ENCODE assay signal across 9 mouse cellular contexts in genomic region chr3:108082251-108082875, GRCm38 (mm10). TPM values are rescaled to one million over a fixed set of nuclear protein-coding genes. Genes with fewer than 3 reads are reported as not detected.
A peak's percentile ranks its signal among the peaks of the same experiment; 100 is the strongest.
DNase-seq lines count a peak whose midpoint lies in the region; ATAC-seq and TF ChIP-seq lines count a peak whose summit lies in the region.
"Had no signal": no experiment of that assay in that cellular context is flagged by ENCODE, and none has a peak within 500 bp of the region (broad histone marks: within the 10 kb centered on the region; RNA-seq: fewer than 3 reads in every experiment).

No protein-coding gene starts in this region.

- TF ChIP-seq POLR2A in MEL (IDR thresholded peaks at IDR 0.05; ENCODE audit: control insufficient read depth in 1 of 2, insufficient read depth in 1 of 2, low read depth in 1 of 2, low read length in 2 of 2, poor library complexity in 1 of 2), result no peak
- no peak for TF ChIP-seq POLR2A in cerebellum, adult 2 months (IDR thresholded peaks at IDR 0.05; ENCODE audit: borderline replicate concordance, insufficient read depth, low read length)

- peaks cover 53% of the 10 kb centered on the region for H3K79me2 ChIP-seq in MEL (ENCODE audit: control insufficient read depth, insufficient read depth, low read length, poor library complexity)

- intact Hi-C loops in heart, postnatal 25 days (cut with DNase I), result no loop called here

- no peak for ATAC-seq in heart, embryonic 13.5 days (ENCODE audit: extremely low read depth, insufficient number of reproducible peaks, low FRiP score, low TSS enrichment)
- ATAC-seq in hindbrain, embryonic 14.5 days (ENCODE audit: low FRiP score), result no peak
- no peak for ATAC-seq in midbrain, embryonic 11.5 days (ENCODE audit: low FRiP score)

- no peak for TF ChIP-seq EP300 in MEL (IDR thresholded peaks at IDR 0.05; ENCODE audit: low read depth in 1 of 2, low read length in 2 of 2)

- peak overlapping the region; percentile 48 for H3K27ac ChIP-seq in heart, embryonic 13.5 days (replicated peaks)
- peak overlapping the region; percentile 70 for H3K27ac ChIP-seq in MEL (ENCODE audit: control insufficient read depth, low read depth, low read length)
- no peak overlapping the region for H3K27ac ChIP-seq in hindbrain, embryonic 14.5 days
- H3K27ac ChIP-seq in midbrain, embryonic 11.5 days (ENCODE audit: low read depth, low read length), result no peak overlapping the region
- H3K27ac ChIP-seq in cerebellum, adult 2 months (ENCODE audit: insufficient read depth, low read length), result no peak overlapping the region

- WGBS in heart, embryonic 13.5 days, result 88% methylated on average over 1 of the region's 1 CpGs
- WGBS in hindbrain, embryonic 14.5 days, result 79% methylated on average over 1 of the region's 1 CpGs
- WGBS in midbrain, embryonic 11.5 days, result 57% methylated on average over 1 of the region's 1 CpGs
- 48% methylated on average over 1 of the region's 1 CpGs for whole genome bisulfite sequencing in cerebellum, adult 2 months

- peaks cover 60% of the 10 kb centered on the region for H3K4me1 ChIP-seq in heart, embryonic 13.5 days
- H3K4me1 ChIP-seq in MEL (ENCODE audit: control insufficient read depth in 1 of 2, insufficient read depth in 2 of 2, low read length in 2 of 2), result peaks cover 12 to 32% of the 10 kb centered on the region in 2 experiments
- peaks cover 42% of the 10 kb centered on the region for H3K4me1 ChIP-seq in hindbrain, embryonic 14.5 days (replicated peaks; ENCODE audit: control insufficient read depth, insufficient read depth, low read length)
- H3K4me1 ChIP-seq in midbrain, embryonic 11.5 days (ENCODE audit: control insufficient read depth, insufficient read depth, low read length), result peaks cover 28% of the 10 kb centered on the region
- H3K4me1 ChIP-seq in cerebellum, adult 2 months (ENCODE audit: control insufficient read depth, insufficient read depth, low read length), result peaks cover 26% of the 10 kb centered on the region

- H3K4me3 ChIP-seq in heart, embryonic 13.5 days, result peak overlapping the region; percentile 16; the same call in 1 of the 2 replicates
- no peak overlapping the region; a peak in 1 of 4 replicates for H3K4me3 ChIP-seq in MEL (ENCODE audit: control insufficient read depth in 1 of 2, insufficient read depth in 1 of 2, low read depth in 2 of 2, low read length in 2 of 2)
- no peak overlapping the region for H3K4me3 ChIP-seq in hindbrain, embryonic 14.5 days (replicated peaks; ENCODE audit: low read length)
- H3K4me3 ChIP-seq in midbrain, embryonic 11.5 days (ENCODE audit: low read depth, low read length), result no peak overlapping the region
- no peak overlapping the region for H3K4me3 ChIP-seq in cerebellum, adult 2 months (replicated peaks; ENCODE audit: insufficient read depth, low read depth, low read length)

- no peak for TF ChIP-seq RAD21 in MEL (IDR thresholded peaks at IDR 0.05; ENCODE audit: low read depth, low read length)

- H3K9ac ChIP-seq in heart, embryonic 13.5 days, result peak overlapping the region; percentile 24
- H3K9ac ChIP-seq in MEL (ENCODE audit: control insufficient read depth, low read depth, low read length, poor library complexity, severe bottlenecking), result peak overlapping the region; percentile 55
- H3K9ac ChIP-seq in hindbrain, embryonic 14.5 days, result no peak overlapping the region
- H3K9ac ChIP-seq in midbrain, embryonic 11.5 days (ENCODE audit: low read length), result peak overlapping the region; percentile 34; the same call in 1 of the 2 replicates

- no peaks in the 10 kb centered on the region for H3K27me3 ChIP-seq in heart, embryonic 13.5 days (replicated peaks)
- H3K27me3 ChIP-seq in MEL (ENCODE audit: control insufficient read depth in 1 of 2, insufficient read depth in 2 of 2, low read length in 2 of 2), result no peaks in the 10 kb centered on the region
- no peaks in the 10 kb centered on the region for H3K27me3 ChIP-seq in hindbrain, embryonic 14.5 days (ENCODE audit: control insufficient read depth, insufficient read depth, low read length)
- no peaks in the 10 kb centered on the region for H3K27me3 ChIP-seq in midbrain, embryonic 11.5 days (ENCODE audit: control insufficient read depth, insufficient read depth, low read length)
- no peaks in the 10 kb centered on the region for H3K27me3 ChIP-seq in cerebellum, adult 2 months (ENCODE audit: control insufficient read depth, insufficient read depth, low read length)

- peaks cover 34% of the 10 kb centered on the region for H3K36me3 ChIP-seq in heart, embryonic 13.5 days
- H3K36me3 ChIP-seq in MEL (ENCODE audit: control insufficient read depth in 1 of 2, insufficient read depth in 2 of 2, low read length in 2 of 2), result peaks cover 8 to 31% of the 10 kb centered on the region in 2 experiments
- H3K36me3 ChIP-seq in hindbrain, embryonic 14.5 days (replicated peaks; ENCODE audit: control insufficient read depth, insufficient read depth), result peaks cover 27% of the 10 kb centered on the region
- H3K36me3 ChIP-seq in midbrain, embryonic 11.5 days (ENCODE audit: control insufficient read depth, insufficient read depth, low read length), result peaks cover 3% of the 10 kb centered on the region; the same call in 1 of the 2 replicates

- no peak for TF ChIP-seq CTCF in MEL (IDR thresholded peaks at IDR 0.05 in 2 of 3, conservative IDR thresholded peaks at IDR 0.05 in 1 of 3; ENCODE audit: control insufficient read depth in 1 of 3, insufficient read depth in 1 of 3, low read depth in 2 of 3, low read length in 3 of 3, poor library complexity in 1 of 3, severe bottlenecking in 1 of 3)
- no peak for TF ChIP-seq CTCF in cerebellum, adult 2 months (IDR thresholded peaks at IDR 0.05; ENCODE audit: borderline replicate concordance, insufficient read depth, low read depth, low read length)

- H3K9me3 ChIP-seq in heart, embryonic 13.5 days, result no peaks in the 10 kb centered on the region
- no peaks in the 10 kb centered on the region for H3K9me3 ChIP-seq in MEL (replicated peaks; ENCODE audit: insufficient read depth, low read length)
- no peaks in the 10 kb centered on the region for H3K9me3 ChIP-seq in hindbrain, embryonic 14.5 days (ENCODE audit: control insufficient read depth, low read length)
- H3K9me3 ChIP-seq in midbrain, embryonic 11.5 days (ENCODE audit: control insufficient read depth, low read length), result no peaks in the 10 kb centered on the region

- H3K4me2 ChIP-seq in heart, embryonic 13.5 days, result peak overlapping the region; percentile 97
- H3K4me2 ChIP-seq in hindbrain, embryonic 14.5 days (replicated peaks), result peak overlapping the region; percentile 13
- peak overlapping the region; percentile 12; the same call in 1 of the 2 replicates for H3K4me2 ChIP-seq in midbrain, embryonic 11.5 days

- no peak for DNase-seq in heart, postnatal 25 days (ENCODE audit: low spot score)
- no peak for DNase-seq in MEL (ENCODE audit: low read depth, low spot score)
- DNase-seq in hindbrain, embryonic 14.5 days (ENCODE audit: low spot score), result no peak
- peak; percentile 77 for DNase-seq in midbrain, embryonic 11.5 days (ENCODE audit: low spot score, missing footprints)
- DNase-seq in cerebellum, adult 2 months, result no peak
- DNase-seq in lung, postnatal 10 days, result no peak
- DNase-seq in right cerebral cortex, postnatal 14 days, result no peak
- DNase-seq: cerebellum, adult 9-11 months had no signal

TF ChIP-seq in MEL, 35 proteins besides CTCF, POLR2A, EP300 and RAD21:
- TF ChIP-seq SIN3A (IDR thresholded peaks at IDR 0.05; ENCODE audit: low read length) (no peak), TBP (IDR thresholded peaks at IDR 0.05; ENCODE audit: low read depth, low read length) (no peak), ZMIZ1 (IDR thresholded peaks at IDR 0.05; ENCODE audit: low read depth, low read length) (no peak), E2F4 (IDR thresholded peaks at IDR 0.05; ENCODE audit: borderline replicate concordance, low read depth, low read length) (no peak), JUND (IDR thresholded peaks at IDR 0.05; ENCODE audit: low read depth, low read length) (no peak)

RNA-seq across cellular contexts. Expression of gene Ampd2, which starts 4.1 kb away (rescaled TPM):
- polyA plus RNA-seq in heart, embryonic 13.5 days (2015; fragmentation: Nextera tagmentation; extraction: Ambion mirVana), result 29.4 and 30.3 TPM in 2 replicates
- total RNA-seq in heart, postnatal 25 days (2021), result 1 to 10 TPM; 4.7 to 6.2 TPM
- 54.9 and 69.1 TPM in 2 replicates for total RNA-seq in MEL (2012; rRNA removed)
- 100 to 1,000 TPM in 1 of 2 experiments, not detected in 1; 201 TPM for polyA plus RNA-seq in MEL (2012; ENCODE audit: insufficient read depth in 1 of 2, insufficient read length in 2 of 2, low read depth in 1 of 2, low replicate concordance in 2 of 2, missing spikeins in 1 of 2)
- 43.8 and 45.5 TPM in 2 replicates for polyA plus RNA-seq in hindbrain, embryonic 14.5 days (2014; fragmentation: Nextera tagmentation; extraction: Ambion mirVana)
- 31.2 and 37.0 TPM in 2 replicates for polyA plus RNA-seq in midbrain, embryonic 11.5 days (2014; fragmentation: Nextera tagmentation; extraction: Ambion mirVana)
- 135 and 140 TPM in 2 replicates for polyA plus RNA-seq in cerebellum, adult 2 months (2012; rRNA removed)

RNA-seq across cellular contexts. Expression of gene Gnat2, which starts 10.2 kb away (rescaled TPM):
- 0.20 and 1.3 TPM in 2 replicates for polyA plus RNA-seq in heart, embryonic 13.5 days (2015; fragmentation: Nextera tagmentation; extraction: Ambion mirVana)
- total RNA-seq in heart, postnatal 25 days (2021), result not detected
- total RNA-seq in MEL (2012; rRNA removed), result 4.7 and 6.4 TPM in 2 replicates
- 10 to 100 TPM in 1 of 2 experiments, not detected in 1; 12.4 TPM for polyA plus RNA-seq in MEL (2012; ENCODE audit: insufficient read depth in 1 of 2, insufficient read length in 2 of 2, low read depth in 1 of 2, low replicate concordance in 2 of 2, missing spikeins in 1 of 2)
- polyA plus RNA-seq in hindbrain, embryonic 14.5 days (2014; fragmentation: Nextera tagmentation; extraction: Ambion mirVana), result 0.33 and 0.48 TPM in 2 replicates
- polyA plus RNA-seq in midbrain, embryonic 11.5 days (2014; fragmentation: Nextera tagmentation; extraction: Ambion mirVana), result 0.30 and 0.90 TPM in 2 replicates
- 0.11 and 0.47 TPM in 2 replicates for polyA plus RNA-seq in cerebellum, adult 2 months (2012; rRNA removed)

RNA-seq across cellular contexts. Expression of gene Gstm4, which starts 37.7 kb away (rescaled TPM):
- 15.2 and 16.4 TPM in 2 replicates for polyA plus RNA-seq in heart, embryonic 13.5 days (2015; fragmentation: Nextera tagmentation; extraction: Ambion mirVana)
- total RNA-seq in heart, postnatal 25 days (2021), result 10 to 100 TPM; 10.9 TPM
- total RNA-seq in MEL (2012; rRNA removed), result 1.3 and 1.4 TPM in 2 replicates
- 1 to 10 TPM in 1 of 2 experiments, not detected in 1; 7.4 TPM for polyA plus RNA-seq in MEL (2012; ENCODE audit: insufficient read depth in 1 of 2, insufficient read length in 2 of 2, low read depth in 1 of 2, low replicate concordance in 2 of 2, missing spikeins in 1 of 2)
- 17.5 and 19.1 TPM in 2 replicates for polyA plus RNA-seq in hindbrain, embryonic 14.5 days (2014; fragmentation: Nextera tagmentation; extraction: Ambion mirVana)
- 15.2 and 15.8 TPM in 2 replicates for polyA plus RNA-seq in midbrain, embryonic 11.5 days (2014; fragmentation: Nextera tagmentation; extraction: Ambion mirVana)
- polyA plus RNA-seq in cerebellum, adult 2 months (2012; rRNA removed), result 11.3 and 11.8 TPM in 2 replicates

Comparison
In these comparisons a context has a peak if more than half of its experiments do, and no peak if none do; other contexts are left out.
1. H3K27ac ChIP-seq: peak in heart, embryonic 13.5 days (single experiment) and MEL (single experiment); none in hindbrain, embryonic 14.5 days (single experiment), midbrain, embryonic 11.5 days (single experiment) and cerebellum, adult 2 months (single experiment).
2. H3K4me2 ChIP-seq: peak in every context shown above with its lines; median percentile 97 in heart, embryonic 13.5 days; 13 in hindbrain, embryonic 14.5 days; 12 in midbrain, embryonic 11.5 days.